Mouse (Mus musculus) thymus, adult 2 months (tissue): ENCODE results near the gene Olfr455.

Experiments used
- CTCF ChIP-seq: fragments of 200-500 bp; IDR thresholded peaks from 2 replicates; pipeline ENCODE4 v1.5.1; 2012; ENCODE audit warnings: mild to moderate bottlenecking, control low read depth, low read length, moderate library complexity, borderline replicate concordance; ENCODE audit not compliant: control insufficient read depth, poor library complexity, insufficient read depth; ENCODE audit errors: extremely low read depth
- POLR2A ChIP-seq: fragments of 200-500 bp; IDR thresholded peaks from 2 replicates; pipeline ENCODE4 v1.6.1; 2012; ENCODE audit warnings: mild to moderate bottlenecking, low read length, control low read depth, moderate library complexity; ENCODE audit not compliant: control insufficient read depth, poor library complexity, insufficient read depth; ENCODE audit errors: extremely low read depth

DNA sequence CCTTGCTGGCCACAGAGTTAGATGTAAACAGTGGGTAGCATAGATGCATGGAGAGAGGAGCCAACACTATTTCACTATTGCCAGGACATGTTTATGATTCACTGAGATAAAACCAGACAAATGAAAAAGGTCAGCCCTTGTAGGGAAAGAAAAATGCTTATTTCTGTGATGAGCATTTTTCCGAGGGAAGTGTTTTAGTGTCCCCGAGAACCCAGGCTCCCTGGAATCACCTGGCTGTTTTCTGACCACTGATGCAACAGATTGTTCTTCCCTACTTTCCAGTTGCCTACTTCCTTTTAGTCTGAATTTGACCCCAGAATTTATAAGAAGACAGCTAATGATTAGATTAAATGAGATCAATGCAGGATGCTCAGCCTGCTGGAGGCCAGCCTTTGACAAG, 1.2 kb downstream of the Olfr455 start:
- TF ChIP-seq CTCF: no peak
- TF ChIP-seq POLR2A: no peak
